Mouse (Mus musculus) cortical plate, adult 2 months (tissue): ENCODE measurements around the gene Fam208a. TPM values are rescaled to one million over a fixed set of nuclear protein-coding genes. Genes with fewer than 3 reads are reported as not detected.

ENCODE experiments used
- H3K27ac ChIP-seq: fragments of 200-500 bp; 2 replicates; pipeline ENCODE4 v1.5.1; 2012; ENCODE audit warnings: low read length, control low read depth, inconsistent platforms; ENCODE audit not compliant: insufficient read depth
- H3K4me1 ChIP-seq: fragments of 200-500 bp; 2 replicates; pipeline ENCODE4 v1.6.1; 2011; ENCODE audit warnings: low read length; ENCODE audit not compliant: control insufficient read depth, insufficient read depth
- H3K4me3 ChIP-seq: fragments of 200-500 bp; 2 replicates; pipeline ENCODE4 v1.5.1; 2011; ENCODE audit warnings: mild to moderate bottlenecking, low read length, control low read depth; ENCODE audit not compliant: insufficient read depth
- CTCF ChIP-seq: fragments of 200-500 bp; IDR thresholded peaks from 2 replicates; pipeline ENCODE4 v1.5.1; 2011; ENCODE audit warnings: mild to moderate bottlenecking, control low read depth, low read length; ENCODE audit not compliant: insufficient read depth; ENCODE audit errors: extremely low read depth
- POLR2A ChIP-seq: fragments of 200-500 bp; IDR thresholded peaks from 2 replicates; pipeline ENCODE4 v1.6.1; 2011; ENCODE audit warnings: mild to moderate bottlenecking, low read length, control low read depth; ENCODE audit not compliant: insufficient read depth; ENCODE audit errors: extremely low read depth
- polyA plus RNA-seq: library from polyadenylated mRNA; depleted of rRNA; stranded (reverse); fragments of >200 nt; gene quantifications from 2 replicates; pipeline ENCODE4 v1.2.3, GENCODE M21; 2012; rRNA removed

Fam208a gene
- polyA plus RNA-seq, 1 experiment: 27.3 TPM

GRCm38 (mm10) chr14:27491399-27491798 is 62.8 kb downstream of the Fam208a start:
- no peak for TF ChIP-seq CTCF
- no peak for TF ChIP-seq POLR2A
- no peak overlapping the region for H3K27ac ChIP-seq
- H3K4me3 ChIP-seq: no peak overlapping the region
- no peaks in the 10 kb centered on the region for H3K4me1 ChIP-seq

DNA sequence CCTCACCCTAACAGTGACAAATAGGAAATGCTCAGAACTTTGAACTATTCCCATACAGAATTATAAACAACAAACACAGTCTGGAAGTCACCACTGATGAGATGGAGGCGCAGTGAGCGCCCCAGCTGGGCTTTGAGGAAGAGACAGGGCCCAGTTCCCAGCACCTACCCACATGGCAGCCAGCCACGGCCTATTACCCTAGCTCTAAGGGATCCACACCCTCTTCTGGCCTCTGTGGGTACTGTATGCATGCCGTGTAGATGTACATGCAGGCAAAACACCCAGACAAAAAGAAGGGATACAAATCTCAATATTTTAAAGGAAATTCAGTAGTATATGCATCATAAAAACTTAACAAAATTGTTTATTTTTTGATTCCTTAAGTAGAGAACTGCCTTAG is 64.9 kb downstream of the Fam208a start:
- H3K4me3 ChIP-seq: no peak overlapping the region
- 0 out of 2 replicates have a peak, but pooled peaks have one; percentile 2 for TF ChIP-seq CTCF
- TF ChIP-seq POLR2A: no peak
- H3K4me1 ChIP-seq: no peaks in the 10 kb centered on the region
- no peak overlapping the region for H3K27ac ChIP-seq

GRCm38 (mm10) chr14:27501096-27501495 is 72.5 kb downstream of the Fam208a start:
- Histone ChIP-seq H3K27ac (no peak overlapping the region), H3K4me3 (no peak overlapping the region), H3K4me1 (no peaks in the 10 kb centered on the region)
- no peak for TF ChIP-seq CTCF
- TF ChIP-seq POLR2A: no peak

DNA sequence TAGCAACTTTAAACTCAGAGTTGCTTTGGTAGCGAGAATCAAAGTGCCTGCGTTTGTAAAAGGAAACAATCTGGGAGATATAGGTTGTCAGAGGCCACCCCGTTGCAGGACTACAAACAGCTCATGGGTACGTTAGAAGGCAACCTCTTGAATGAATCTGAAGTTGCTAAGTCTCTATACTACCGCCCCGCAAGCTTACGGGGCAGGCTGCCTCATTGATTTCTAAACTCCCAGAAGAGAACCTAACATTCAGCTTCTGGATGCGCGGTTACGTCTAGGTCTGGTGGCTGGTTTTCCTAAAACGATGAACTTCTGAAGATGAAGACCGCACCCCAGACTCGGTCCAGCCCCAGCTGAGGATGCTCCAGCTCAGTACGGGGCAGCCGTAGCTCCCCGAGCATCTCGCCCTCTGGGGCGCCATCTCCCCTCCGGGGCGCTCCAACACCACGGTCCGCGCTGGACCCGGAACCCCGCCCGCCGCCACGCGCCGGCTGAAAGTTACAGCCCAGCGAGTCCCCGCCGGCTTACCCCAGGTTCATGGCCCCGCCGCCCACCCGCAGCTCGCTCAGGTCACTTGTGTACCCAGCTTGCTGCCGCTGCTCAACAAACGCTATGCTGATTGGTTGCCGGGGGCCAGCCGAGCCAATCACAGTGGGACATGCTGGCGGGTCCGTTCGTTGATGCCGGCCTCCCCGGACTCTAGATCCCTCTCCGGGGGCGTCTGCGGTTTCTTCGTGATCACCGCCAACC is 79.4 kb downstream of the Fam208a start, which contains the start of gene Ccdc66:
Gene Ccdc66, minus strand, starts transcription at position 567 of the 750 bp plus-strand sequence.
- TF ChIP-seq POLR2A (peak; percentile 42; the same call in 1 of the 2 replicates), CTCF (no peak)
- Histone ChIP-seq H3K27ac (0 out of 2 replicates have a peak within 1 kb of the TSS, but pooled peaks have one; percentile 31), H3K4me1 (no peaks in the 10 kb centered on the region), H3K4me3 (peak within 1 kb of the TSS; percentile 83)

- Histone ChIP-seq H3K4me3 (peak overlapping the region; percentile 83), H3K4me1 (no peaks in the 10 kb centered on the region), H3K27ac (0 out of 2 replicates have a peak overlapping the region, but pooled peaks have one; percentile 31)
- no peak for TF ChIP-seq POLR2A
- no peak for TF ChIP-seq CTCF
These were observed 80.1 kb downstream of the Fam208a start for GRCm38 (mm10) chr14:27508644-27509301.

DNA sequence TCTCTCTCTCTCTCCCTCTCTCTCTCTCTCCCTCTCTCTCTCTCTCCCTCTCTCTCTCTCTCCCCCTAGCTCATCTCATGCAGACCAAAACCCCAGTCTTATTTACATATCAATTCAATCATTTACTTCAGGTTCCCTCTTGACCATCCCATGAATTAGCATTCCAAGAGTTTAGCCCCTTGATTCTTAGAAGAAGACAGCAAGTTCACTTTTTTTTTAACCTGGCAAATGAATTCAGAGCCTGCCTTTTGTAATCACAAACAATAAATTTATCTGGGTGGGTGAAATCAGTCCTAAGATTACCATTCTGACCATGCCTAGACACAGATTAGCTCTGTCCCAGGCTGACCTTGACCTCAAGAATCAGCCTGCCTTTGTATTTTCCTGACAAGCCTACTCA is 95.9 kb downstream of the Fam208a start:
- TF ChIP-seq POLR2A: no peak
- no peak for TF ChIP-seq CTCF
- Histone ChIP-seq H3K4me3 (no peak overlapping the region), H3K4me1 (no peaks in the 10 kb centered on the region), H3K27ac (no peak overlapping the region)

Other genes with a start within 250 kb of the Fam208a start
- 10.5 and 12.0 TPM in 2 replicates for gene Ccdc66, start 79.6 kb downstream of the Fam208a start, polyA plus RNA-seq
- gene Erc2, start 193.6 kb downstream of the Fam208a start, polyA plus RNA-seq: 73.6 and 77.8 TPM in 2 replicates